Mouse (Mus musculus) thymus, adult 2 months (tissue): ENCODE results near the gene Clba1. TPM values are rescaled to one million over a fixed set of nuclear protein-coding genes. Genes with fewer than 3 reads are reported as not detected.

Experiments used
- DNase-seq: peaks from one replicate; pipeline ENCODE4 v3.0.0; 2021
- H3K27ac ChIP-seq: fragments of 200-500 bp; 2 replicates; pipeline ENCODE4 v1.5.1; 2012; ENCODE audit warnings: low read length, control low read depth; ENCODE audit not compliant: control insufficient read depth, insufficient read depth
- H3K27me3 ChIP-seq: fragments of 200-500 bp; 2 replicates; pipeline ENCODE4 v1.6.1; 2012; ENCODE audit warnings: mild to moderate bottlenecking, low read length, moderate library complexity, mixed read lengths; ENCODE audit not compliant: control insufficient read depth, insufficient read depth
- H3K36me3 ChIP-seq: fragments of 200-500 bp; 2 replicates; pipeline ENCODE4 v1.6.1; 2012; ENCODE audit warnings: mild to moderate bottlenecking, low read length, moderate library complexity; ENCODE audit not compliant: control insufficient read depth, insufficient read depth
- H3K4me1 ChIP-seq: fragments of 200-500 bp; replicated peaks from 2 replicates; pipeline ENCODE4 v1.6.1; 2012; ENCODE audit warnings: low read length; ENCODE audit not compliant: control insufficient read depth, insufficient read depth
- H3K4me3 ChIP-seq: fragments of 200-500 bp; 2 replicates; pipeline ENCODE4 v1.5.1; 2012; ENCODE audit warnings: mild to moderate bottlenecking, low read length, control low read depth, moderate library complexity; ENCODE audit not compliant: control insufficient read depth, insufficient read depth
- CTCF ChIP-seq: fragments of 200-500 bp; IDR thresholded peaks from 2 replicates; pipeline ENCODE4 v1.5.1; 2012; ENCODE audit warnings: mild to moderate bottlenecking, control low read depth, low read length, moderate library complexity, borderline replicate concordance; ENCODE audit not compliant: control insufficient read depth, poor library complexity, insufficient read depth; ENCODE audit errors: extremely low read depth
- POLR2A ChIP-seq: fragments of 200-500 bp; IDR thresholded peaks from 2 replicates; pipeline ENCODE4 v1.6.1; 2012; ENCODE audit warnings: mild to moderate bottlenecking, low read length, control low read depth, moderate library complexity; ENCODE audit not compliant: control insufficient read depth, poor library complexity, insufficient read depth; ENCODE audit errors: extremely low read depth
- WGBS: fragments of 180-500 bp; shearing (Covaris S2); methylation state at CpG from one replicate; pipeline ENCODE4 v1.1.7; 2018; 5-methylcytosine and 5-hydroxymethylcytosine counted together
- polyA plus RNA-seq: library from polyadenylated mRNA; depleted of rRNA; stranded (reverse); fragments of >200 nt; gene quantifications from 2 replicates; pipeline ENCODE4 v1.2.3, GENCODE M21; 2012

Clba1 gene
- polyA plus RNA-seq, 1 experiment, result 2.9 TPM

DNA sequence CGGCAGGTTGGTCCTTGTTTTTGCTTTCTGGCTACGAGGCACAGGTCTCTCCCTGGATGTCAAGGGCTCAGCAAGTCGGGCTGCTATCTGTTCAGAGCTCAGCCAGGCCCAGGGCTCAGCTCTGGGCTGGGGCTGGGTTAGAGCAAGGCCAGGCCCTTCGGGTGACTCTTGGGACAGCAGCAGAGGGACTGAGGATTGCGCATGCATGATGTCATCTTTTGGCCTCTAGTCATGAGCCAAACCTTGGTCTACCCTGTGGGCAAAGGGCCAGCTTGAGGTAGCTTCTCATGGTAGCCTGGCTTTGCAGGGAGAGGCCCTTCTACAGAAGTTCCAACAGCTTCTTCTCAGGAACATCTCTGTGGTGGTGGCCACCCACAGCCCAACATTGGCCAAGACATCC is 44.6 kb upstream of the Clba1 start:
- Histone ChIP-seq H3K4me1 (peaks cover 13% of the 10 kb centered on the region), H3K27me3 (no peaks in the 10 kb centered on the region), H3K4me3 (no peak overlapping the region), H3K36me3 (no peaks in the 10 kb centered on the region), H3K27ac (no peak overlapping the region)
- no peak for TF ChIP-seq POLR2A
- TF ChIP-seq CTCF, result no peak
- WGBS, result 93% methylated on average over 5 of the region's 5 CpGs
- DNase-seq, result no peak

DNA sequence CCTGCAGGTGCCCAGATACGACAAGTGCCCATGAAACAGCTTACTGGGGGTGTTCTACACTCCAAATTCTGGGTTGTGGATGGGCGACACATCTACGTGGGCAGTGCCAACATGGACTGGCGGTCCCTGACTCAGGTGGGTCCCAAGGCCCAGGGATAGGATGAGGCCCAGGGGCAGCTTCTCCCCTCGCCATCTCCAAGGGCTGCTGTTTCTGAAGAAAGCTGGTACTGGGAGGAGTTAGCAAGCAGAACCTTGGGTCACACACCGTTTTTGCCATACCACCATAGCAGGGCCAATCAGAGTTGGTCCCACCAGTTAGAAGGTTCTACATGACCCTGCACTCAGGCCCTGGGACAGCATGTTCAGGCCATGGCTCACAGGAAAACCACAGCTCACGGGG is 43.7 kb upstream of the Clba1 start:
- TF ChIP-seq CTCF (no peak), POLR2A (no peak)
- 88% methylated on average over 7 of the region's 7 CpGs for WGBS
- H3K27ac ChIP-seq, result no peak overlapping the region
- no peaks in the 10 kb centered on the region for H3K36me3 ChIP-seq
- H3K4me3 ChIP-seq, result no peak overlapping the region
- H3K4me1 ChIP-seq, result peaks cover 13% of the 10 kb centered on the region
- no peaks in the 10 kb centered on the region for H3K27me3 ChIP-seq
- no peak for DNase-seq

DNA sequence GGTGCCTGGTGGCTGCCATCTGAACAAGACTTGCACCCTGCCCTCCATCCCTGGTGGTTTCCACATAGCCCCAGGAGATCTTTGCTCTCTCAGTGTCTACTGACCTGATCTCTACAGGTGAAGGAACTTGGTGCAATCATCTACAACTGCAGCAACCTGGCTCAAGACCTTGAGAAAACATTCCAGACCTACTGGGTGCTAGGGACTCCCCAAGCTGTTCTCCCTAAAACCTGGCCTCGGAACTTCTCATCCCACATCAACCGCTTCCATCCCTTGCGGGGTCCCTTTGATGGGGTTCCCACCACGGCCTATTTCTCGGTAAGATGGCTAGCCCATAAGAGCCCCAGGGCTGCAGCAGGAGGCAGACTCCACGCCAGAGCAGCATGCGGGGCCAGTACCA is 42.2 kb upstream of the Clba1 start:
- no peak for DNase-seq

DNA sequence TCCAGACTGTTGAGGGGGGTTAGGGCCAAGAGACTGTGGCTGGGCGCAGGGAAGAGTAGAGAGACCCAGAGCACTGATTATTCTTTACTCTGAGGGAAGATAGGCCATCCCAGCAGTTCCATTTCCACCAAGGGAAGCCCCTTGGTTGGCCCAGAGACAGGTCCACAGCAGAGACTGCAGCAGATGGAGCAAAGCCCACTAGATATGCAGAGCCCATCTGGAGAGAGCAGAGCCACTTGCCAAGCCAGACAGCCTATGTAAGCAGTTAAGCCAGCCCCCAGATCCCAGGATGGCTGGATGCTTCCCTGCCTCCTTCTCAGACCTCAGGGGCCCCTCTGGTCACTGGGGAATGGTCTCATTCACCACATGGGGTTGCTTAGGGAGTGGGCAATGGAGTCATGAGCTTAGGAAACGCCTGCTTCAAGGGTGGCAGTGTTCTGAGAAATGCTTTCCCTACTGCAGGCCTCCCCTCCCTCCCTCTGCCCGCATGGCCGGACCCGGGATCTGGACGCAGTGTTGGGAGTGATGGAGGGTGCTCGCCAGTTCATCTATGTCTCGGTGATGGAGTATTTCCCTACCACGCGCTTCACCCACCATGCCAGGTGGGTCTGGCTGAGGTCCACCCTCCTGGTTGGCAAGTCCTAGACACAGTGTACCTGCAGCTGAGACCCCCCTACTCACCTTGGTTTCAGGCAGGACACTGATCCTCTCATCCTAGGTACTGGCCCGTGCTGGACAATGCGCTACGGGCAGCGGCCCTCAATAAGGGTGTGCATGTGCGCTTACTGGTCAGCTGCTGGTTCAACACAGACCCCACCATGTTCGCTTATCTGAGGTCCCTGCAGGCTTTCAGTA is 41.5 kb upstream of the Clba1 start:
- no peak overlapping the region for H3K27ac ChIP-seq
- DNase-seq, result no peak
- H3K4me3 ChIP-seq, result no peak overlapping the region
- 96% methylated on average over 16 of the region's 16 CpGs for WGBS
- no peaks in the 10 kb centered on the region for H3K36me3 ChIP-seq
- no peak for TF ChIP-seq POLR2A
- H3K4me1 ChIP-seq, result no peaks in the 10 kb centered on the region; the same call in 1 of the 2 replicates
- no peaks in the 10 kb centered on the region for H3K27me3 ChIP-seq

More for the DNA sequence above, 42.2 kb upstream of the Clba1 start:
- TF ChIP-seq POLR2A (no peak), CTCF (no peak)
- peaks cover 3% of the 10 kb centered on the region for H3K4me1 ChIP-seq
- no peak overlapping the region for H3K27ac ChIP-seq
- H3K36me3 ChIP-seq, result no peaks in the 10 kb centered on the region
- 97% methylated on average over 7 of the region's 7 CpGs for WGBS
- H3K27me3 ChIP-seq, result no peaks in the 10 kb centered on the region
- no peak overlapping the region for H3K4me3 ChIP-seq

DNA sequence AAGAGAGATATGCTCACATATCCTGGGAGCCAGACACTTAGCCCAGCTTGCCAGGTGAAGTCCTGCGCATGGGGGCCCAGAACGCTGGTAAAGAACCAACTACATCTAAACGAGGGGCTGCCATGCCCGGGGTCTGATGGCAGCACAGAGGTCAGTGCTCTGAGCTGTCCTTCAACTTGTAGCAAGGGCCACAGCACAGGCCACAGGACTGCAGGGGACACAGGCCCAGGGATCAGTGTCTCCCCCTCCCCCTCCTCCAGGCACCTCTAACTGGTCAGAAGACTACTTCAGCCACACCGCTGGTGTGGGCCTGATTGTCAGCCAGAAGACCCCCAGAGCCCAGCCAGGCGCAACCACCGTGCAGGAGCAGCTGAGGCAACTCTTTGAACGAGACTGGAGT is 40.6 kb upstream of the Clba1 start:
- 95% methylated on average over 8 of the region's 8 CpGs for WGBS
- H3K4me1 ChIP-seq, result no peaks in the 10 kb centered on the region
- H3K27me3 ChIP-seq, result no peaks in the 10 kb centered on the region
- no peak for TF ChIP-seq POLR2A
- TF ChIP-seq CTCF, result no peak
- H3K27ac ChIP-seq, result no peak overlapping the region
- H3K4me3 ChIP-seq, result no peak overlapping the region
- DNase-seq, result no peak
- no peaks in the 10 kb centered on the region for H3K36me3 ChIP-seq

DNA sequence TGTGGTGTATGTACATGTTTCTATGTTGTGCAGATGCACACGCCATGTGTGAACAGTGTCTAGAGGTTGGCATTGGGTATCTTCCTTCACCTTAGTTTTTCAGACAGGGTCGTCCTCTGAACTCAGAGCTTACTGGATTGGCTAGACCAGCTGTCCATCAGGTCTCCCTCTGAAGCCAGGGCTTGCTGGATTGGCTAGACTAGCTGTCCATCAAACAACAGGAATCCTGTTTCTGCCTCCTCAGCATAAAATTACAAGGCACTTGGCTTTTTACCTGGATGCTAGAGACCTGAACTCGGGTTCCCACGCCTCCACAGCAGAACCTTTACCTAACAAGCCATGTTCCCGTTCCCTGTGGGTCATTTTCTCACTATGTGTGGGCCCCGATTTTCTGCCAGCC is 39.7 kb upstream of the Clba1 start:
- 91% methylated on average over 6 of the region's 6 CpGs for WGBS

DNA sequence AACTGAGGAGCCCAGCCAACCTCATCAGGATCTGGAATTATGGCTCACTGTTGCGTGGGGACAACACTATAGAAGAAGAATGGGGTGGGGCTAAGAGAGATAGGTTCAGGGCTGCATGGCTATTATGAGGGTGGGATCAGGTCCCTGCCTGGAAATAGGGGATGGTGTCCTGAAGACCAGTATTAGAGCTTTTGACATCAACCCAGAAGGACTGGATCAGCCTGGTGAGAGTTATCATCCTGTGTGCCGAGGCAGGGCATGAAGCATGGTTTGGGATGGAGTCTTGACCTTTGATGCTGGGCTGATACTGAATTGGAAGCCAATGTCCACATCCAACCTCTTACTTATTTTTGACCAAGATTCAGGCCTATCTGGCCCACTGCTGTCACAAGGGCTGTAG is 39.0 kb upstream of the Clba1 start:
- H3K27ac ChIP-seq, result no peak overlapping the region
- H3K27me3 ChIP-seq, result no peaks in the 10 kb centered on the region
- WGBS, result 98% methylated on average over 2 of the region's 2 CpGs
- no peak for DNase-seq
- no peak overlapping the region for H3K4me3 ChIP-seq
- H3K4me1 ChIP-seq, result no peaks in the 10 kb centered on the region
- no peak for TF ChIP-seq CTCF
- TF ChIP-seq POLR2A, result no peak
- H3K36me3 ChIP-seq, result no peaks in the 10 kb centered on the region

More for the DNA sequence above, 39.7 kb upstream of the Clba1 start:
- Histone ChIP-seq H3K4me1 (no peaks in the 10 kb centered on the region), H3K36me3 (no peaks in the 10 kb centered on the region), H3K27ac (no peak overlapping the region), H3K4me3 (no peak overlapping the region), H3K27me3 (no peaks in the 10 kb centered on the region)
- TF ChIP-seq CTCF (no peak), POLR2A (no peak)
- DNase-seq, result no peak
